Mouse (Mus musculus) retina, postnatal 1 day (tissue): Measurements from ENCODE around the gene Mef2a.

Experiments used
- DNase-seq: peaks from one replicate; pipeline ENCODE4 v3.0.0-alpha.2; 2012

Mef2a gene

DNA sequence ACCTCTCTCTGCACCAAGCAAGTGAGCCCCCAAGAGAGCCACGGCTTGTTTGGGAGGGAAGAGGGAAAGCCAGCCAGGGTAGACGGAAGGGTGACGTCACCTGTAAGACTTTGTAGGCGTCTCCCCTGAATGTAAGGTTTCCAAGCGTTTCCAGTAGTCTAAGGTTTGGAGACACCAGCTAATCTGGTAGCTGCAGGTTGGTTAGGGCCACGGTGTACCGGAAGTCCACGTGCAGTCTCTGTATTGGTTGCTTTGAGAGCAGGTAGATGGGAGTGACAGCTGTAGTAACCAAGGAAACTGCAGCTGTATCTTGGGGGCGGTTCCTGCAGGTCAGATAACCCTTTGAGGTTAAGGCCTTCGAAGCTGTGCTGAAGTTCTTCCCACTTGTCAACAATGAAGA lies 166.2 kb downstream of the Mef2a start:
- DNase-seq, result no peak

DNA sequence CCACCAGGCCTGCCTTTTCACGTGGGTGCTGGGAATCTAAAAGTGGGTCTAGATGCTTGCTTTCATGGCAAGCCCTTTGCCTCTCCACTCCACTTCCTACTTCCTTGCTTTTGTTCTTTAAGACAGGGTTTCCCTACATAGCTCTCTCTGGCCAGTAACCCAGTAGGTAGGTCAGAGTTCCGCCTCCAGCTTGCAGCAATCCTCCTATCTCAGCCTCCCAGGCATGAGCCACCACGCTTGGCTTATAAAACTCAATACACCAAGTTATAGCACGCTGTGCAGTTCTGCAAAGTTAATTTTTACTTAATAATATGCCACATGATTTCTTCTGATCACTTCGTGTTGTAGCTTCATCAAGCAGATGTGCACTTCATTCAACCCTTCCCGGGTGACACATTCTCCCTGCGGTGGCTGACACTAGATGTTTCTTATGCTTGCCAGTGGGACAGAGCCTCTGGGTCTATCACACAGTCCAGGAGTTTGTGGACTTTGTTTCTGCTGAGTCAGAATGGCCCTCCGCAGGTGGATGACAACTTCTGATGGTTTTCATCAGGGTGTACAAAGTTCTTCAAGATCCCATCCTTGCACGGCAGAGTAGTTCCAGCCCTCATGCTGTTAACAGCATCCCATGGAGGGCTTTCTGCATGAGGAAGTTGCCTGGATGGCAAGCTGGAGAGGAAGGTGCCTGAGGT lies 166.8 kb downstream of the Mef2a start:
- no peak for DNase-seq

DNA sequence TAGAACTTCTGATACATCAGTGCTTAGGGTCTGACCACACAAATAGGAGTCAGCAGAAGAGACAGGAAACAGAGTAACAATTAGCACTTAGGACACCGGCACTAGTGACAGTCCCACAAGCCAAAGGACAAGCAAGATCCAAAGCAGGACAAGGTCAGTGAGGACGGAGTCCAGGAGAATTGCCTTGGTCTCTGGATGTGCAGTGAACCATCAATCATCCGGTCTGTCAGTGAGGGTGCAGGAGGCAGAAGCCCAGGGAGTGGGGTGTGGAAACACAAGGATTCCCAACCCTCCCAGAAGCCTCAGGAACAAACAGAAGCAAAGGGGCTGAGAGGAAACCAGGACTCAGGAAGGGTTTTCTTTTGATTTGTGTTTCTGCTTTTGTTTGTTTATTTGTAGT lies 169.0 kb downstream of the Mef2a start:
- no peak for DNase-seq

DNA sequence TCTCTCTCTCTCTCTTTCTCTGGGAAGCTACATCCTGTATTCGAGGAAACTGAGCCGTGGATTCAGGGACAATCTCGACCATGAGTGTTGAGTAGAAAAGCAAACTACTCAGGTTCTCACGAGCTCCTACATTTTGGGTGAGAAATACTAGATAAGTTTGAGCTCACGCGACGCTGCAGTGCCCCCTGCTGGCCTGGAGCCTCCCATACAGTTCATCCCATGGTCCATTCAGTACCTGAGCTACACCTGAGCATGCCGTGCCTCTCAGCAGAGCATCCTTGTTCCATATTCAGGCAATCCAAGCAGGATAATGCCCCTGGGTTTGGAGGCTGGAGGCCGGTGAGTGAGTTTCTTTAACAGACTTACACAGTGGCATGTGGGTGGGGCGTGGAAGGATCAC lies 173.2 kb downstream of the Mef2a start:
- peak; percentile 53 for DNase-seq

DNA sequence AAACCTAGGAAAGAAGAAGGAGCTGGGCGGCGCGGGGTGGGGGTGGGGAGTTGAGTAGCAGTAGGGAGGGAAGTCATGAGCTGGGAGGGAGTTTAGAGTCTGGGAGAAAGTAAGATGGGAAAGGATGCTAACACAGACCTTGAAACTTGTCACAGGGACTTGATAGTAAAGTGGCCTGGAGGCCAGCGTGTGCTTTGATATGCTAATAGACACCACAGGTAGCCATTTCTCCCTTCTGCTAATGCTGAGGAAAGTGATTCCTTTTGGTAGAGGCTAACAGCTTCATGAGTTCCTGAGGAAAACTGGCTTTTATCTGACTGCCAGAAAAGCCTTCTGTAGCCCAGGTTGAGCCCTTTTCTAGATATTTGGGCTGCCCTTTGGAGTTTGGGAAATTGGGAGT lies 188.9 kb downstream of the Mef2a start:
- DNase-seq, result no peak
